Mouse (Mus musculus) forebrain, embryonic 14.5 days (tissue): ENCODE measurements around the gene Spin2d. TPM values are rescaled to one million over a fixed set of nuclear protein-coding genes. Genes with fewer than 3 reads are reported as not detected.
"Not testable (repeated sequence)": the region's sequence is repeated elsewhere in the genome, so short reads cannot be mapped to it uniquely, and the experiment has no call there.

Source experiments
- ATAC-seq: fragments of 200-750 bp; cut with Nextera tagmentation; 2 replicates; pipeline ENCODE4 v1.8.0; 2017; ENCODE audit warnings: mild to moderate bottlenecking, moderate library complexity
- DNase-seq: peaks from one replicate; pipeline ENCODE4 v3.0.0-alpha.2; 2015; ENCODE audit warnings: low spot score
- H3K27ac ChIP-seq: fragments of 300-500 bp; sonication (generic); 2 replicates; pipeline ENCODE4 v1.5.1; 2014; ENCODE audit warnings: low read depth, mild to moderate bottlenecking, control low read depth, low read length, moderate library complexity
- H3K27me3 ChIP-seq: fragments of 300-500 bp; sonication (generic); replicated peaks from 2 replicates; pipeline ENCODE4 v1.6.1; 2014; ENCODE audit warnings: low read length, control low read depth, mixed read lengths; ENCODE audit not compliant: control insufficient read depth, insufficient read depth
- H3K36me3 ChIP-seq: fragments of 300-500 bp; sonication (generic); 2 replicates; pipeline ENCODE4 v1.6.1; 2014; ENCODE audit warnings: low read length, control low read depth; ENCODE audit not compliant: control insufficient read depth, insufficient read depth
- H3K4me1 ChIP-seq: fragments of 300-500 bp; sonication (generic); 2 replicates; pipeline ENCODE4 v1.6.1; 2014; ENCODE audit warnings: antibody characterized with exemption, low read length, control low read depth; ENCODE audit not compliant: control insufficient read depth, insufficient read depth
- H3K4me2 ChIP-seq: fragments of 300-500 bp; sonication (generic); 2 replicates; pipeline ENCODE4 v1.6.1; 2014; ENCODE audit warnings: mild to moderate bottlenecking, control low read depth, low read length
- H3K4me3 ChIP-seq: fragments of 300-500 bp; sonication (generic); 2 replicates; pipeline ENCODE4 v1.5.1; 2014; ENCODE audit warnings: low read depth, low read length, control low read depth
- H3K9ac ChIP-seq: fragments of 300-500 bp; sonication (generic); 2 replicates; pipeline ENCODE4 v1.6.1; 2014; ENCODE audit warnings: mild to moderate bottlenecking, low read length, control low read depth, moderate library complexity
- H3K9me3 ChIP-seq: fragments of 300-500 bp; sonication (generic); replicated peaks from 2 replicates; pipeline ENCODE4 v1.6.1; 2016; ENCODE audit warnings: low read length, control low read depth, mixed read lengths; ENCODE audit not compliant: control insufficient read depth
- whole genome bisulfite sequencing: fragments of 180-500 bp; shearing (Covaris S2); extraction: QIAGEN DNeasy Blood & Tissue Kit; methylation state at CpG from one replicate; pipeline ENCODE4 v1.1.7; 2014; 5-methylcytosine and 5-hydroxymethylcytosine counted together
- polyA plus RNA-seq: library from polyadenylated mRNA; unstranded; fragments of >200 nt; fragmentation: Nextera tagmentation; extraction: Ambion mirVana; gene quantifications from 2 replicates; pipeline ENCODE4 v1.2.1, GENCODE M21; 2014

Spin2d gene
- polyA plus RNA-seq = not detected in 2 replicates

- not testable (repeated sequence) for ATAC-seq, H3K9ac ChIP-seq
- 85% methylated on average over 8 of the region's 15 CpGs for WGBS
Observed at GRCm38 (mm10) chrX:73176889-73177288, at the start of gene Spin2d. Spin2d (minus strand) TSS chrX:73176989.

DNA sequence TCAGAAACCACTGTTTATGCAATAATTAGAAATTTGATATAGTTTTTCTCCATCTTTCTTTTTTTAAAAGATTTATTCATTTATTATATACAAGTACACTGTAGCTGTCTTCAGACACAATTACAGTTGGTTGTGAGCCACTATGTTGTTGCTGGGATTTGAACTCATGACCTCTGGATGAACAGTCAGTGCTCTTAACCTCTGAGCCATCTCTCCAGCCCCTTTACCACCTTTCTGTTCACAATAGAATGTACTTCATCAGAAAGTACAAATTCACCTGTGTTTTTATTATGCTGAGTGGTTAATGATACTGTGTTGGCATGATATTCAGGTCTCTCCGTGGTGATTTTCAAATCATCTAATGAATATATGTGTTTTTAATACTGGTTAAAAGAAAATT lies 48.6 kb upstream of the Spin2d start:
- DNase-seq (no peak), ATAC-seq (no peak)
- Histone ChIP-seq H3K27me3 (no peaks in the 10 kb centered on the region), H3K9me3 (no peaks in the 10 kb centered on the region), H3K4me3 (no peak overlapping the region), H3K27ac (no peak overlapping the region), H3K4me2 (no peak overlapping the region), H3K4me1 (no peaks in the 10 kb centered on the region), H3K9ac (no peak overlapping the region), H3K36me3 (no peaks in the 10 kb centered on the region)
- WGBS = 65% methylated on average over 1 of the region's 1 CpGs

More at GRCm38 (mm10) chrX:73176889-73177288, at the start of gene Spin2d:
- H3K36me3 ChIP-seq, H3K4me2 ChIP-seq, DNase-seq, H3K27me3 ChIP-seq, H3K4me1 ChIP-seq, H3K4me3 ChIP-seq, H3K9me3 ChIP-seq, H3K27ac ChIP-seq: not testable (repeated sequence)

DNA sequence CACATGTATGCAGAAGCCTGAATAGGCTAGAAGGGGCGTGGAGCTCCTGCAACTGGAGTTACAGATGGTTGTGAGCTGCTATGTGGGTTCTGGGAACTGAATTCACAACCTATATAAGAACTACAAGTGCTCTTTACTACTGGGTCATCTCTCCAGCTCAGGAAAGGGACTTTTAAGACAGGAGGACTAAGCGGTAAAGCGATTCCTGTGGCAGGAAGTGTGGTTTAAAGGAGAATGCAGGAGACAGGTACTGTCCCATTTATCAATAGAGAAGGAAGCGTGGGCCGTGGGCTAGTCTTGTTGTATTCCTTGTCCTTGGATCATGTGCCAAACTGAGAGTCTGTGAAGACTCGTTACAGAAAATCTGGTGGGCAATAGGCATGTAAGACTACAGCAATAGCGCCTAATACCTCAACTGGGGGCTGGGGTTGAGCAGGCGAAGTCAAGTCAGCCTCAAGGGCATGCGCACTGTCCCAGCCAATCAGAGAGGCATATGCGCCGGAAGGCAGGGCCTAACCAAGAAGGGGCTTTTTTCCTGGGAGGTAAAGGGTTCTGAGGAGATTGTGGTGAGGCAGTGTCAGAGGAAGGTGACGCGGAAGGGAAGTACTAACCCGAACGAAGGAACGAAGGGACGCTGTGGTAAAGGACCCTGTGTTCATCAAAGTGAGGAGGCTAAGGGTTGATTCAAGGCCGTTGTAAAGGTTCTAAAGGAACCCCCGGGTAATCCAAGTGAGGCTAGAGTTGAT lies 37.2 kb upstream of the Spin2d start, which contains the start of gene Xlr4b:
TSS of gene Xlr4b (plus strand) at position 515 of the 746 bp plus-strand sequence.
- H3K36me3 ChIP-seq = not testable (repeated sequence)

DNA sequence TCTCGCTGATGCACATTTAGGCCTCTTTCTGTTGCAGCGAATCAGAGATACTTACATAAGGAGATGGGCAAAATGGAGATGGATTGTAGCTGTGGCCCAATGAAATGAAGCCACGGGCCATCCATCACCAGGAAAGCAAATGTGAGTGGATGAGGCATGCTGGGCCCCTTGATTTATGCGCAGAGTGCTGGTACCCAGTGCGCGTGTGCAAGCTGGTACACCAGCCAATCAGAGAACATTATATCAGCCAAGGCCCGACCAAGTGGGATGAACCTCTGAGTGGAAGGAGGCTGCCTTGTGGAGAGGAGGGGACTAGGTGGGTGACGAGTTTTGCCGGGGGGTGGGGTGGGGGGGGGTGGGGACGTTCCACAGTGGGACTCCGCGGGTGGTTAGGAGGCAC lies 15.1 kb upstream of the Spin2d start, which contains the start of gene Xlr3b:
TSS of gene Xlr3b (plus strand) at position 274 of the 400 bp plus-strand sequence.
- not testable (repeated sequence) for H3K9me3 ChIP-seq, H3K4me2 ChIP-seq, H3K4me1 ChIP-seq, H3K27ac ChIP-seq, H3K4me3 ChIP-seq, H3K9ac ChIP-seq, H3K36me3 ChIP-seq, H3K27me3 ChIP-seq
- ATAC-seq = peak; percentile 48; the same call in 1 of the 2 replicates
- 78% methylated on average over 12 of the region's 12 CpGs for WGBS
- peak; percentile 3 for DNase-seq

More for the DNA sequence above, 37.2 kb upstream of the Spin2d start, which contains the start of gene Xlr4b:
- not testable (repeated sequence) for DNase-seq, H3K9me3 ChIP-seq, ATAC-seq, H3K4me2 ChIP-seq, H3K4me1 ChIP-seq, H3K27ac ChIP-seq, H3K9ac ChIP-seq, H3K27me3 ChIP-seq, H3K4me3 ChIP-seq
- WGBS = 76% methylated on average over 10 of the region's 19 CpGs

GRCm38 (mm10) chrX:73149350-73149749 lies 27.4 kb downstream of the Spin2d start, which contains the start of gene DXBay18:
DXBay18 (minus strand) TSS chrX:73149450.
- not testable (repeated sequence) for ATAC-seq, H3K36me3 ChIP-seq, H3K9ac ChIP-seq, DNase-seq, H3K4me3 ChIP-seq, H3K9me3 ChIP-seq, H3K27ac ChIP-seq, H3K27me3 ChIP-seq, H3K4me2 ChIP-seq, H3K4me1 ChIP-seq
- WGBS = no CpG with 5 or more reads among the region's 7 CpGs

DNA sequence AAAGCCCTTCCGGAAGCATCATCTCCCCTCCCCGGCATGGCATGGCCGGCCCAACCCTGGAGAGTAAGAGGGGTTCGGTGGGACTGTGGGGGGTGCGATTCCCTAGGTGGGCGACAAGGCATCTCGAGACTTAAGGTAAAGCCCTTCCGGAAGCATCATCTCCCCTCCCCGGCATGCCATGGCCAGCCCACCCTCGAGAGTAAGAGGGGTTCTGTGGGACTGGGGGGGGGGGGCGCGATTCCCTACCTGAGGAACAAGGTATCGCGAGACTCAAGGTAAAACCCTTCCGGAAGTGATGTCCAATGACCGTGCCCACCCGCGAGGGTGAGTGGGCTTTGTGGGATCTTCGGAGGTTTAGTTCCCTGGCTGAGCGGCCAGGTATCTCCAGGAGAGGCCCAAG lies 28.3 kb downstream of the Spin2d start, which contains the start of gene Xlr5b:
TSS of gene Xlr5b (plus strand) at position 301 of the 400 bp plus-strand sequence.
- H3K9me3 ChIP-seq, ATAC-seq, H3K4me2 ChIP-seq, H3K4me1 ChIP-seq, H3K27me3 ChIP-seq, H3K27ac ChIP-seq, H3K9ac ChIP-seq, H3K36me3 ChIP-seq, DNase-seq, H3K4me3 ChIP-seq: not testable (repeated sequence)
- no CpG with 5 or more reads among the region's 20 CpGs for WGBS

DNA sequence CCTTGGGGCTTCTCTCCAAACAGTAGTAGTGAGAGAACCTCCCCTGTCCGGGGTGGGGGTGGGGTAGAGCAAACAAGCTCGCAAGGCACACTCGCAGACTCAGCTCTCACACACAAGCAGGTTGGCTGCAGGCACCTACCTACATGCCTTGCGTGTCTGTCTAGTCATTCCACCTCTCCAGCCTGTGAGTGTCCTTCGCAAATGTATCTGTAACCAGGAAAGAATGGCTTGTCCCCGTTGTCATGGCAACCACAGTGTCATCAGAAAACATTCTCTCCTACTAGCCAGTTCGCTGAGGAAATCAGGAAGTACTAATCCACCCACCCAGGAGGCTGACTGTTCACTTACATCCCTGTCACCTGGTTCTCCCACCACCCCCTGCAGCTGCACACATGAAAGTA lies 33.6 kb downstream of the Spin2d start:
- not testable (repeated sequence) for DNase-seq, H3K9me3 ChIP-seq, H3K9ac ChIP-seq, H3K4me1 ChIP-seq, H3K4me3 ChIP-seq, H3K27me3 ChIP-seq, H3K4me2 ChIP-seq, H3K36me3 ChIP-seq, H3K27ac ChIP-seq
- ATAC-seq = peak; percentile 44; the same call in 1 of the 2 replicates
- no CpG with 5 or more reads among the region's 7 CpGs for WGBS
